Mouse (Mus musculus) limb, embryonic 13.5 days (tissue): ENCODE results near the gene Fibp. TPM values are rescaled to one million over a fixed set of nuclear protein-coding genes. Genes with fewer than 3 reads are reported as not detected.
A peak's percentile ranks its signal among the peaks of the same experiment; 100 is the strongest.
"Not testable (repeated sequence)": the region's sequence is repeated elsewhere in the genome, so short reads cannot be mapped to it uniquely, and the experiment has no call there.

Source experiments
- ATAC-seq: fragments of 200-750 bp; cut with Nextera tagmentation; 2 replicates; pipeline ENCODE4 v1.8.0; 2017; ENCODE audit warnings: low read depth, moderate number of reproducible peaks, moderate TSS enrichment; ENCODE audit not compliant: low FRiP score
- H3K27ac ChIP-seq: fragments of 300-500 bp; sonication (generic); 2 replicates; pipeline ENCODE4 v1.5.1; 2015; ENCODE audit warnings: inconsistent platforms, mild to moderate bottlenecking, moderate library complexity
- H3K27me3 ChIP-seq: fragments of 300-500 bp; sonication (generic); 2 replicates; pipeline ENCODE4 v1.6.1; 2015; ENCODE audit warnings: mild to moderate bottlenecking, inconsistent platforms
- H3K36me3 ChIP-seq: fragments of 300-500 bp; sonication (generic); 2 replicates; pipeline ENCODE4 v1.6.1; 2015; ENCODE audit warnings: inconsistent platforms, mild to moderate bottlenecking, moderate library complexity
- H3K4me1 ChIP-seq: fragments of 300-500 bp; sonication (generic); 2 replicates; pipeline ENCODE4 v1.6.1; 2015; ENCODE audit warnings: inconsistent platforms
- H3K4me2 ChIP-seq: fragments of 300-500 bp; sonication (generic); replicated peaks from 2 replicates; pipeline ENCODE4 v1.6.1; 2015; ENCODE audit warnings: inconsistent platforms, mild to moderate bottlenecking, moderate library complexity
- H3K4me3 ChIP-seq: fragments of 300-500 bp; sonication (generic); 2 replicates; pipeline ENCODE4 v1.5.1; 2015; ENCODE audit warnings: moderate library complexity, mild to moderate bottlenecking, inconsistent platforms
- H3K9ac ChIP-seq: fragments of 300-500 bp; sonication (generic); 2 replicates; pipeline ENCODE4 v1.6.1; 2015; ENCODE audit warnings: mild to moderate bottlenecking, inconsistent platforms
- H3K9me3 ChIP-seq: fragments of 300-500 bp; sonication (generic); 2 replicates; pipeline ENCODE4 v1.6.1; 2016; ENCODE audit warnings: inconsistent platforms
- WGBS: fragments of 180-500 bp; shearing (Covaris S2); methylation state at CpG from one replicate; pipeline ENCODE4 v1.1.7; 2015; 5-methylcytosine and 5-hydroxymethylcytosine counted together
- polyA plus RNA-seq: library from polyadenylated mRNA; unstranded; fragments of >200 nt; fragmentation: Nextera tagmentation; extraction: Ambion mirVana; gene quantifications from 2 replicates; pipeline ENCODE4 v1.2.1, GENCODE M21; 2015

Gene Fibp
- polyA plus RNA-seq, 1 experiment from 2014 or later, result 131 TPM

- H3K27ac ChIP-seq, result no peak overlapping the region
- H3K9ac ChIP-seq, result no peak overlapping the region
- ATAC-seq, result no peak
- no peak overlapping the region for H3K4me3 ChIP-seq
- H3K4me2 ChIP-seq, result no peak overlapping the region
- WGBS, result 93% methylated on average over 7 of the region's 7 CpGs
- H3K9me3 ChIP-seq, result no peaks in the 10 kb centered on the region
- H3K27me3 ChIP-seq, result no peaks in the 10 kb centered on the region
- peaks cover 26% of the 10 kb centered on the region for H3K4me1 ChIP-seq
- peaks cover 60% of the 10 kb centered on the region for H3K36me3 ChIP-seq
These were observed 25.4 kb downstream of the Fibp start for GRCm38 (mm10) chr19:5485821-5486220.

- H3K4me2 ChIP-seq, result peak overlapping the region; percentile 83; the same call in 1 of the 2 replicates
- ATAC-seq, result no peak
- no peaks in the 10 kb centered on the region for H3K27me3 ChIP-seq
- no peak overlapping the region; the same call in 1 of the 2 replicates for H3K27ac ChIP-seq
- H3K4me3 ChIP-seq, result no peak overlapping the region
- 79% methylated on average over 8 of the region's 8 CpGs for WGBS
- H3K36me3 ChIP-seq, result peaks cover 55% of the 10 kb centered on the region
- no peaks in the 10 kb centered on the region for H3K9me3 ChIP-seq
- H3K9ac ChIP-seq, result 0 out of 2 replicates have a peak overlapping the region, but pooled peaks have one; percentile 31
- peaks cover 26% of the 10 kb centered on the region for H3K4me1 ChIP-seq
These were observed 25.9 kb downstream of the Fibp start for GRCm38 (mm10) chr19:5486286-5486685.

- H3K9me3 ChIP-seq, result no peaks in the 10 kb centered on the region
- peak overlapping the region; percentile 8; the same call in 1 of the 2 replicates for H3K27ac ChIP-seq
- H3K36me3 ChIP-seq, result peaks cover 51% of the 10 kb centered on the region
- ATAC-seq, result no peak
- H3K4me1 ChIP-seq, result peaks cover 28% of the 10 kb centered on the region
- 86% methylated on average over 4 of the region's 4 CpGs for WGBS
- no peaks in the 10 kb centered on the region for H3K27me3 ChIP-seq
- peak overlapping the region; percentile 59 for H3K4me3 ChIP-seq
- peak overlapping the region; percentile 72; the same call in 1 of the 2 replicates for H3K9ac ChIP-seq
- peak overlapping the region; percentile 83 for H3K4me2 ChIP-seq
These were observed 26.4 kb downstream of the Fibp start for GRCm38 (mm10) chr19:5486771-5487170.

GRCm38 (mm10) chr19:5487768-5488550, 27.5 kb downstream of the Fibp start, which contains the start of gene Mus81:
Gene Mus81, minus strand, starts transcription at chr19:5488402.
- under 1% methylated on average over 39 of the region's 39 CpGs for WGBS
- H3K27ac ChIP-seq, result peak within 1 kb of the TSS; percentile 99
- H3K4me1 ChIP-seq, result peaks cover 39% of the 10 kb centered on the region
- no peaks in the 10 kb centered on the region for H3K9me3 ChIP-seq
- peak within 1 kb of the TSS; percentile 59 for H3K4me3 ChIP-seq
- peak; percentile 77 for ATAC-seq
- H3K9ac ChIP-seq, result peak within 1 kb of the TSS; percentile 72
- H3K27me3 ChIP-seq, result no peaks in the 10 kb centered on the region
- peak within 1 kb of the TSS; percentile 83 for H3K4me2 ChIP-seq
- peaks cover 51% of the 10 kb centered on the region for H3K36me3 ChIP-seq

- Histone ChIP-seq H3K4me3 (peak overlapping the region; percentile 59), H3K27me3 (no peaks in the 10 kb centered on the region), H3K4me2 (peak overlapping the region; percentile 83), H3K9me3 (no peaks in the 10 kb centered on the region), H3K9ac (peak overlapping the region; percentile 72), H3K4me1 (peaks cover 39% of the 10 kb centered on the region), H3K36me3 (peaks cover 51% of the 10 kb centered on the region), H3K27ac (peak overlapping the region; percentile 99)
- under 1% methylated on average over 26 of the region's 26 CpGs for WGBS
- peak; percentile 79 for ATAC-seq
These were observed 28.6 kb downstream of the Fibp start for GRCm38 (mm10) chr19:5488878-5489571.

GRCm38 (mm10) chr19:5489721-5490120, 29.3 kb downstream of the Fibp start:
- WGBS, result 56% methylated on average over 10 of the region's 10 CpGs
- Histone ChIP-seq H3K36me3 (peaks cover 51% of the 10 kb centered on the region), H3K4me1 (peaks cover 39% of the 10 kb centered on the region), H3K27ac (peak overlapping the region; percentile 98; the same call in 1 of the 2 replicates), H3K4me2 (peak overlapping the region; percentile 83), H3K4me3 (peak overlapping the region; percentile 98; the same call in 1 of the 2 replicates)
- not testable (repeated sequence) for H3K9me3 ChIP-seq, H3K27me3 ChIP-seq, H3K9ac ChIP-seq, ATAC-seq

- Histone ChIP-seq H3K36me3 (peaks cover 49% of the 10 kb centered on the region), H3K27me3 (no peaks in the 10 kb centered on the region), H3K4me3 (peak within 1 kb of the TSS; percentile 98), H3K9ac (peak within 1 kb of the TSS; percentile 97), H3K4me1 (peaks cover 39% of the 10 kb centered on the region), H3K9me3 (no peaks in the 10 kb centered on the region), H3K4me2 (peak within 1 kb of the TSS; percentile 83), H3K27ac (peak within 1 kb of the TSS; percentile 99)
- 0% methylated on average over 59 of the region's 62 CpGs for WGBS
- peak; percentile 70 for ATAC-seq
These were observed 30.0 kb downstream of the Fibp start, which contains the start of gene Cfl1 for GRCm38 (mm10) chr19:5490313-5490897. Gene Cfl1, plus strand, starts transcription at chr19:5490455.

- peak overlapping the region; percentile 98 for H3K27ac ChIP-seq
- H3K36me3 ChIP-seq, result peaks cover 49% of the 10 kb centered on the region
- no peaks in the 10 kb centered on the region for H3K27me3 ChIP-seq
- under 1% methylated on average over 58 of the region's 59 CpGs for WGBS
- H3K4me3 ChIP-seq, result peak overlapping the region; percentile 98
- H3K9ac ChIP-seq, result peak overlapping the region; percentile 97
- H3K4me2 ChIP-seq, result peak overlapping the region; percentile 83
- H3K9me3 ChIP-seq, result no peaks in the 10 kb centered on the region
- peaks cover 38% of the 10 kb centered on the region for H3K4me1 ChIP-seq
- 0 out of 2 replicates have a peak, but pooled peaks have one; percentile 6 for ATAC-seq
These were observed 30.7 kb downstream of the Fibp start for GRCm38 (mm10) chr19:5490898-5491708.

GRCm38 (mm10) chr19:5492641-5493040, 32.2 kb downstream of the Fibp start:
- peaks cover 57% of the 10 kb centered on the region for H3K36me3 ChIP-seq
- no peaks in the 10 kb centered on the region for H3K9me3 ChIP-seq

GRCm38 (mm10) chr19:5493301-5493721, 32.9 kb downstream of the Fibp start:
- WGBS, result 71% methylated on average over 9 of the region's 9 CpGs
- ATAC-seq, result not testable (repeated sequence)
- H3K36me3 ChIP-seq, result peaks cover 63% of the 10 kb centered on the region

More at GRCm38 (mm10) chr19:5492641-5493040, 32.2 kb downstream of the Fibp start:
- Histone ChIP-seq H3K27me3 (no peaks in the 10 kb centered on the region), H3K4me2 (no peak overlapping the region; the same call in 1 of the 2 replicates), H3K27ac (no peak overlapping the region), H3K9ac (no peak overlapping the region), H3K4me3 (no peak overlapping the region), H3K4me1 (peaks cover 25% of the 10 kb centered on the region)
- 81% methylated on average over 4 of the region's 4 CpGs for WGBS
- ATAC-seq, result no peak

GRCm38 (mm10) chr19:5494314-5494713, 33.9 kb downstream of the Fibp start:
- Histone ChIP-seq H3K4me1 (peaks cover 19% of the 10 kb centered on the region), H3K4me2 (no peak overlapping the region), H3K4me3 (no peak overlapping the region), H3K9ac (no peak overlapping the region), H3K36me3 (peaks cover 63% of the 10 kb centered on the region), H3K27ac (no peak overlapping the region), H3K27me3 (no peaks in the 10 kb centered on the region), H3K9me3 (no peaks in the 10 kb centered on the region)
- ATAC-seq, result no peak
- 90% methylated on average over 3 of the region's 3 CpGs for WGBS

More at GRCm38 (mm10) chr19:5493301-5493721, 32.9 kb downstream of the Fibp start:
- not testable (repeated sequence) for H3K27ac ChIP-seq, H3K27me3 ChIP-seq, H3K9ac ChIP-seq, H3K4me2 ChIP-seq, H3K4me3 ChIP-seq, H3K9me3 ChIP-seq
- H3K4me1 ChIP-seq, result peaks cover 25% of the 10 kb centered on the region
